Mouse (Mus musculus) limb, embryonic 15.5 days (tissue): ENCODE results near the gene Rnf183. TPM values are rescaled to one million over a fixed set of nuclear protein-coding genes. Genes with fewer than 3 reads are reported as not detected.

Source experiments
- polyA plus RNA-seq: library from polyadenylated mRNA; unstranded; fragments of >200 nt; fragmentation: Nextera tagmentation; extraction: Ambion mirVana; gene quantifications from 2 replicates; pipeline ENCODE4 v1.2.1, GENCODE M21; 2015

Rnf183 gene
- polyA plus RNA-seq, 1 experiment from 2014 or later: not detected

Other genes with a start within 250 kb of the Rnf183 start
- 9.4 and 10.5 TPM in 2 replicates for gene Zfp37, start 204.2 kb downstream of the Rnf183 start, polyA plus RNA-seq
- gene Slc31a2, start 172.7 kb downstream of the Rnf183 start, polyA plus RNA-seq: 49.7 and 51.4 TPM in 2 replicates
- 28.4 and 29.0 TPM in 2 replicates for gene Fkbp15, start 74.7 kb downstream of the Rnf183 start, polyA plus RNA-seq
- 53.0 and 54.6 TPM in 2 replicates for gene Slc31a1, start 74.5 kb downstream of the Rnf183 start, polyA plus RNA-seq
- gene Cdc26, start 26.6 kb downstream of the Rnf183 start, polyA plus RNA-seq: 156 and 159 TPM in 2 replicates
- gene Prpf4, start 26.5 kb downstream of the Rnf183 start, polyA plus RNA-seq: 18.7 and 18.8 TPM in 2 replicates
- 4.2 and 4.3 TPM in 2 replicates for gene Wdr31, start 35.6 kb upstream of the Rnf183 start, polyA plus RNA-seq
- gene Bspry, start 44.8 kb upstream of the Rnf183 start, polyA plus RNA-seq: 15.3 and 19.4 TPM in 2 replicates
- gene Hdhd3, start 68.2 kb upstream of the Rnf183 start, polyA plus RNA-seq: 13.9 and 14.7 TPM in 2 replicates
- 75.8 and 86.5 TPM in 2 replicates for gene Alad, start 84.7 kb upstream of the Rnf183 start, polyA plus RNA-seq
- 82.1 and 82.9 TPM in 2 replicates for gene Pole3, start 89.8 kb upstream of the Rnf183 start, polyA plus RNA-seq
- 0.35 and 0.37 TPM in 2 replicates for gene 4933430I17Rik, start 90.1 kb upstream of the Rnf183 start, polyA plus RNA-seq
- 59.4 and 62.3 TPM in 2 replicates for gene Rgs3, start 124.6 kb upstream of the Rnf183 start, polyA plus RNA-seq